Mouse (Mus musculus) spleen, adult 2 months (tissue): ENCODE results near the gene Fis1.

Experiments used
- CTCF ChIP-seq: fragments of 200-500 bp; IDR thresholded peaks from 2 replicates; pipeline ENCODE4 v1.5.1; 2011; ENCODE audit warnings: mild to moderate bottlenecking, inconsistent platforms; ENCODE audit not compliant: insufficient read depth, insufficient read length, insufficient replicate concordance; ENCODE audit errors: extremely low read depth
- POLR2A ChIP-seq: fragments of 200-500 bp; IDR thresholded peaks from 2 replicates; pipeline ENCODE4 v1.6.1; 2011; ENCODE audit warnings: low read depth, low read length, inconsistent platforms

- TF ChIP-seq CTCF (no peak), POLR2A (no peak)
These were observed 421 bp downstream of the Fis1 start for GRCm38 (mm10) chr5:136953440-136953951.
